Mouse (Mus musculus) hindbrain, postnatal 0 days (tissue): Measurements from ENCODE around the gene Ccdc163. TPM values are rescaled to one million over a fixed set of nuclear protein-coding genes. Genes with fewer than 3 reads are reported as not detected.

Source experiments
- ATAC-seq: fragments of 200-750 bp; cut with Nextera tagmentation; 2 replicates; pipeline ENCODE4 v1.8.0; 2017; ENCODE audit warnings: mild to moderate bottlenecking, moderate TSS enrichment, moderate library complexity
- DNase-seq: peaks from one replicate; pipeline ENCODE4 v3.0.0-alpha.2; 2015; ENCODE audit warnings: low spot score
- H3K27ac ChIP-seq: fragments of 300-500 bp; sonication (generic); 2 replicates; pipeline ENCODE4 v1.5.1; 2014; ENCODE audit warnings: mild to moderate bottlenecking
- H3K27me3 ChIP-seq: fragments of 300-500 bp; sonication (generic); 2 replicates; pipeline ENCODE4 v1.6.1; 2014; ENCODE audit warnings: low read length, mixed read lengths; ENCODE audit not compliant: insufficient read depth
- H3K36me3 ChIP-seq: fragments of 300-500 bp; sonication (generic); 2 replicates; pipeline ENCODE4 v1.6.1; 2014; ENCODE audit warnings: low read length, mixed read lengths; ENCODE audit not compliant: insufficient read depth
- H3K4me1 ChIP-seq: fragments of 300-500 bp; sonication (generic); 2 replicates; pipeline ENCODE4 v1.6.1; 2014; ENCODE audit warnings: antibody characterized with exemption, low read length, mixed read lengths; ENCODE audit not compliant: insufficient read depth
- H3K4me2 ChIP-seq: fragments of 300-500 bp; sonication (generic); 2 replicates; pipeline ENCODE4 v1.6.1; 2014; ENCODE audit warnings: low read depth, mild to moderate bottlenecking, low read length, moderate library complexity, mixed read lengths
- H3K4me3 ChIP-seq: fragments of 300-500 bp; sonication (generic); 2 replicates; pipeline ENCODE4 v1.5.1; 2014; ENCODE audit warnings: low read length
- H3K9ac ChIP-seq: fragments of 300-500 bp; sonication (generic); replicated peaks from 2 replicates; pipeline ENCODE4 v1.6.1; 2014; ENCODE audit warnings: mild to moderate bottlenecking, low read length, moderate library complexity, mixed read lengths
- H3K9me3 ChIP-seq: fragments of 300-500 bp; sonication (generic); 2 replicates; pipeline ENCODE4 v1.6.1; 2016; ENCODE audit warnings: low read length, mixed read lengths
- CTCF ChIP-seq: IDR thresholded peaks from 2 replicates; pipeline ENCODE4 v1.5.1; 2016; ENCODE audit warnings: antibody characterized with exemption, control low read depth, low read depth
- WGBS: fragments of 180-500 bp; shearing (Covaris S2); extraction: QIAGEN DNeasy Blood & Tissue Kit; methylation state at CpG from one replicate; pipeline ENCODE4 v1.1.7; 2014; 5-methylcytosine and 5-hydroxymethylcytosine counted together
- polyA plus RNA-seq: library from polyadenylated mRNA; unstranded; fragments of >200 nt; fragmentation: Nextera tagmentation; extraction: Ambion mirVana; gene quantifications from 2 replicates; pipeline ENCODE4 v1.2.1, GENCODE M21; 2015
- total RNA-seq: library from RNA; depleted of rRNA; stranded (reverse); fragments of >200 nt; gene quantifications from 2 replicates; pipeline ENCODE4 v1.2.3, GENCODE M21; 2014

Gene Ccdc163
- total and polyA plus RNA-seq, 2 experiments from 2014 or later = 9.4 to 11.5 TPM

DNA sequence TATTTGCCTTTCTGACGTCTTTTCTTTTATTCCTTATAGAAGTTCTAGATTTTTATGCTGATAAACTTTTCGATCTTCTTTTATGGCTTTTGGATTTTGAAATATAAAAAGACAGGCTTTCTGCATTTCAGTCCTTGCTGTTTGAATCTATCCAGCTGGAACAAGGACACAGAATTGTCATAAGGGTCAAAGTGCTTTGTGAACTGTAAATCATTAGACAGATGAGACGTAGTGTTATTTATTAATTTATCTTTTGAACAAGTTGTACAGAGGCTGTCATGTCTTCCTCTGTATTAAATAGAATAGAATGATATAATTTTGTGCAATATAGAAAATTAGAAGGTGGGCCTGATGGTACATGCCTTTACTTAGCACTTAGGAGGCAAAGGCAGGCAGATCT is 19.1 kb downstream of the Ccdc163 start:
- H3K4me2 ChIP-seq = no peak overlapping the region
- H3K4me1 ChIP-seq = no peaks in the 10 kb centered on the region
- no peak overlapping the region for H3K9ac ChIP-seq
- WGBS = 85% methylated on average over 3 of the region's 3 CpGs
- H3K27me3 ChIP-seq = no peaks in the 10 kb centered on the region
- TF ChIP-seq CTCF = no peak
- ATAC-seq = no peak
- H3K4me3 ChIP-seq = no peak overlapping the region
- no peaks in the 10 kb centered on the region for H3K36me3 ChIP-seq
- H3K9me3 ChIP-seq = no peaks in the 10 kb centered on the region
- DNase-seq = no peak
- no peak overlapping the region for H3K27ac ChIP-seq

DNA sequence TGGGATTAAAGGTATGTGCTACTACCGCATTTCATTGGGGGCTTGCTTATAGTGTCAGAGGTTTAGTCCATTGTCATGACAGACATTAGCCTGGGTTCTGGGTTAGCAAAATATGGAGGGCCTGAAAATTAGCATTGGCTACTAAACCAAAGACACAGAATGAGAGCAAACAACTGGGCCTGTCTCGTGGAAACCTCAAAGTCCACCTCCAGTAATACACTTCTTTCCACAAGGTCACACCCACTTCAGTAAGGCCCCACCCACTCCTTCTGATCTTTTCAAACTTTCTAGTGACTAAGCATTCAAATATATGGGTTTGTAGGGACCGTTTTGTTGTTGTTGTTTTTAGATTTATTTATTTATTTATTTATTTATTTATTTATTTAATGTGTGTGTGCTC is 21.2 kb downstream of the Ccdc163 start:
- no peak for ATAC-seq
- H3K4me2 ChIP-seq = no peak overlapping the region
- H3K4me3 ChIP-seq = no peak overlapping the region
- no peak for TF ChIP-seq CTCF
- H3K9me3 ChIP-seq = no peaks in the 10 kb centered on the region
- no peak overlapping the region for H3K27ac ChIP-seq
- no peaks in the 10 kb centered on the region for H3K4me1 ChIP-seq
- no peaks in the 10 kb centered on the region for H3K36me3 ChIP-seq
- DNase-seq = no peak
- H3K9ac ChIP-seq = no peak overlapping the region
- no peaks in the 10 kb centered on the region for H3K27me3 ChIP-seq
- 93% methylated on average over 3 of the region's 3 CpGs for WGBS

DNA sequence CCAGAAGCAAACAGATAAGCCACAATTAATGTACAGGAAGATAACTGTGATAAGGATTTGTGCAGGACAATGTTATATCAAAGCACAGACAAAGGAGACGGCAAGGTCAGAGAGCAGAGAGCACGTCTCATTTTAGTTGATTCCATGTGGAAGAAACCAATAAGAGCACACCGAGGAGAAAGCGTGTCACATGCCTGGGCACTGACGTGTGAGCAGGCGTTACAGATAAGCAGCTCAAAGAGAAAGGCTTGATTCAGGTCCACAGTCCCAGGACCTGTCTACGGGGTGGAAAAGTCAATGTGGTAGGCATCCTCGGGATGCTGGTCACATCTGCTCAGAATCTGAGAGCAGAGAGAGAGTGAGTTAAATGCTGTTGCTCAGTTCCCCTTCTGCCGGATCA is 22.8 kb downstream of the Ccdc163 start:
- Histone ChIP-seq H3K4me1 (no peaks in the 10 kb centered on the region), H3K4me3 (no peak overlapping the region), H3K27me3 (no peaks in the 10 kb centered on the region), H3K9me3 (no peaks in the 10 kb centered on the region), H3K4me2 (no peak overlapping the region), H3K27ac (no peak overlapping the region), H3K36me3 (no peaks in the 10 kb centered on the region), H3K9ac (no peak overlapping the region)
- no peak for DNase-seq
- no peak for TF ChIP-seq CTCF
- WGBS = 89% methylated on average over 9 of the region's 9 CpGs
- ATAC-seq = no peak

DNA sequence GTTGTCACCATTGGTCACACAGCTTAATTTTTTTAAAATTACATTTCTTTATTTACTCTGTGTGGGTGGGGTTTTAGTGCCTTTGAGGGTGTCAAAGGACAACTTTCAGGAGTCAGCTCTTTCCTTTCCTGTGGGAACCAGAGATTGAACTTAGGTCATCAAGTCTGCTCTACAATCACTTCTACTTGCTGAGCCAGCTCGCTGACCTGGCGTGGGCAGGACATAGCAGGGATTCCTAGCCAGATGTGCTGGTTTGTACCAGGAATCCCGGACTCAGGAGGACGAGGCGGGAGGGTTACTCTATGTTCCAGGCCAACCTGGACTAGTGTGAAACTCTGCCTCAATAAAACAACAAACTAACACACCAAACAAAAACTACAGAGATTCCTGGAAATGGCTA is 24.0 kb downstream of the Ccdc163 start:
- Histone ChIP-seq H3K36me3 (no peaks in the 10 kb centered on the region), H3K27ac (no peak overlapping the region), H3K27me3 (no peaks in the 10 kb centered on the region), H3K4me1 (no peaks in the 10 kb centered on the region), H3K4me2 (no peak overlapping the region), H3K4me3 (no peak overlapping the region), H3K9ac (no peak overlapping the region), H3K9me3 (no peaks in the 10 kb centered on the region)
- DNase-seq = no peak
- TF ChIP-seq CTCF = no peak
- WGBS = 77% methylated on average over 5 of the region's 5 CpGs
- no peak for ATAC-seq

DNA sequence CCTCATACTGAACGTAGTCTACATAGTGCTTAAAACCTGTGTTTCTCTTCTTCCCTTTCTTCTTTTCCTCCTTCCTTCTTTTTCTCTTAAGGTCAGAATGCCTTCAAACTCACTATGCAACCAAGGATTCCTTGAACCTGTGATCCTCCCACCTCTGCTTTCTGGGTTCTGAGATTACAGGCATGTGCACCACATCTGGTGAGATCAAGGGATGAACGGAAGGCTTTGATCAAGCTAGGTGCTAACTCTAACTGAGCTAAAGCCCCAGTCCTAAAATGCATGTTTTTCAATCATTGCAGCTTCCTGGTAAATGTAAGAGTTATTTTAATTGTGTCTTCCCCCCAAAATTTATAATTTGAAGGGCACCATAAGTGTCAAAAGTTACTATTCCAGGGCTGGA is 26.7 kb downstream of the Ccdc163 start:
- Histone ChIP-seq H3K27ac (no peak overlapping the region), H3K4me3 (no peak overlapping the region), H3K9me3 (no peaks in the 10 kb centered on the region), H3K4me2 (no peak overlapping the region), H3K4me1 (no peaks in the 10 kb centered on the region), H3K9ac (no peak overlapping the region), H3K27me3 (no peaks in the 10 kb centered on the region), H3K36me3 (no peaks in the 10 kb centered on the region)
- DNase-seq = no peak
- TF ChIP-seq CTCF = no peak
- WGBS = 97% methylated on average over 2 of the region's 2 CpGs
- no peak for ATAC-seq

DNA sequence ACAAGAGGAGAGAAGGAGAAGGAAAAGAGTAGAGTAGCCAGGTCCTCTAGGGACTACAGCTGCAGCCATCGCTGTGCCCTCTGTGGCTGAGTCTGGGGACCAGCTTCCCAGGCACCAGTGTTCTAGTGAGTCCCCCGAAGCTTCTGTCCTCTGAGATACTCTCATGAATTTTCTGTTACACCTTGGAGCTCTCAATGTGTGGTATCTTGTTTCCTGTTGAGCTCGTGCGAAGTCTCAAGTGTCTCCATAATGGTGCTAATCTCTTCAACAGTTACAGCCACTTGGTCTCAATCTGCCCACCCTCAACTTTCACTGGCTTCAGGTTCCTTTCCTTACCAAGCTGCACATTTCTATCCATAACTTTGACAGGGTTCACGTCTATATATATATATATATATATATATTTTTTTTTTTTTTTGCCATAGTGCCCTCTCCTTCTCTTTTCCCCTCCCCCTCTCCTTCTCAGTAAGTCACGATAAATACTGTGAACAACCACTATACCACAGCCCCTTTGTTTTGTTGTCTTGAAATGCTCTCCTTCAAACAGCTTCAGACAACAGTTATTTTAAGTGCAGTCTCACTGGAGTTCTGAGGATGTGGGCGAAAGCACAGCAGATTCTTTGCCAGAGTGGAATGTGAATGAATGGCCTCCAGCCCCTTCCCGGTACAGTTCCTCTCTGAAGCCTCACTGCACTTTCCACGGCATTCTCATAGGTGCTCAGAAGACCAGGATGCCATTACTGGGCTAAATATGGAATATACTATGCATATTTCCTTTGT is 30.9 kb downstream of the Ccdc163 start:
- no peak for TF ChIP-seq CTCF
- DNase-seq = no peak
- no peaks in the 10 kb centered on the region for H3K9me3 ChIP-seq
- H3K27ac ChIP-seq = no peak overlapping the region
- WGBS = 82% methylated on average over 9 of the region's 9 CpGs
- H3K4me1 ChIP-seq = no peaks in the 10 kb centered on the region
- H3K4me2 ChIP-seq = no peak overlapping the region
- H3K4me3 ChIP-seq = no peak overlapping the region
- no peak for ATAC-seq
- no peaks in the 10 kb centered on the region for H3K36me3 ChIP-seq
- no peaks in the 10 kb centered on the region for H3K27me3 ChIP-seq
- no peak overlapping the region for H3K9ac ChIP-seq

DNA sequence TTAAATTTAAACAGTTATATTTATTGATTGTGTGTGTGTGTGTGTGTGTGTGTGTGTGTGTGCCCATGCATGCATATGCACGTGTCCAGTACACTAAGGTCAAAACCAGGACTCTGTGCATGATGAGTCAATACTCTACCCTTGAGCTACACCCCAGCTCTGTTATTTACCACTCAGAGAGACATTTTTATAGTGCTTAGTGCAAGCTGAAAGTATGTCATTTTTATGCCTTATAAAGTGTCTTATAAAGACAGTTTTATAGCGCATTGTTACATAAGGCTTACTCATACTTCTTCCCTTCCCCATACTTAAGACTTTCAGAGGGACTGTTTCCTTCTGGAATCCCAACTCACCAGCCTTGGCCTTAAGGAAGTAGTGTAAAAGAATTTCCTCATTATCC is 41.4 kb downstream of the Ccdc163 start:
- no peak for TF ChIP-seq CTCF
- Histone ChIP-seq H3K27ac (no peak overlapping the region), H3K27me3 (no peaks in the 10 kb centered on the region), H3K36me3 (no peaks in the 10 kb centered on the region), H3K4me1 (no peaks in the 10 kb centered on the region), H3K9ac (no peak overlapping the region), H3K4me3 (no peak overlapping the region), H3K4me2 (no peak overlapping the region), H3K9me3 (no peaks in the 10 kb centered on the region)
- 93% methylated on average over 2 of the region's 2 CpGs for WGBS
- DNase-seq (no peak), ATAC-seq (no peak)
